Mouse (Mus musculus) embryonic facial prominence, embryonic 15.5 days (tissue): ENCODE measurements around the gene Fbxl18. TPM values are rescaled to one million over a fixed set of nuclear protein-coding genes. Genes with fewer than 3 reads are reported as not detected.

Experiments
- ATAC-seq: fragments of 200-750 bp; cut with Nextera tagmentation; 2 replicates; pipeline ENCODE4 v1.8.0; 2017; ENCODE audit warnings: low read depth, moderate TSS enrichment; ENCODE audit not compliant: insufficient number of reproducible peaks, low FRiP score, low TSS enrichment
- H3K27ac ChIP-seq: fragments of 300-500 bp; sonication (generic); replicated peaks from 2 replicates; pipeline ENCODE4 v1.5.1; 2015; ENCODE audit warnings: mild to moderate bottlenecking, inconsistent platforms
- H3K27me3 ChIP-seq: fragments of 300-500 bp; sonication (generic); 2 replicates; pipeline ENCODE4 v1.6.1; 2015; ENCODE audit warnings: inconsistent platforms
- H3K36me3 ChIP-seq: fragments of 300-500 bp; sonication (generic); 2 replicates; pipeline ENCODE4 v1.6.1; 2015; ENCODE audit warnings: mild to moderate bottlenecking, inconsistent platforms
- H3K4me1 ChIP-seq: fragments of 300-500 bp; sonication (generic); 2 replicates; pipeline ENCODE4 v1.6.1; 2015; ENCODE audit warnings: inconsistent platforms
- H3K4me2 ChIP-seq: fragments of 300-500 bp; sonication (generic); replicated peaks from 2 replicates; pipeline ENCODE4 v1.6.1; 2015; ENCODE audit warnings: mild to moderate bottlenecking, inconsistent platforms
- H3K4me3 ChIP-seq: fragments of 300-500 bp; sonication (generic); replicated peaks from 2 replicates; pipeline ENCODE4 v1.5.1; 2015; ENCODE audit warnings: mild to moderate bottlenecking, inconsistent platforms
- H3K9ac ChIP-seq: fragments of 300-500 bp; sonication (generic); 2 replicates; pipeline ENCODE4 v1.6.1; 2015; ENCODE audit warnings: inconsistent platforms
- H3K9me3 ChIP-seq: fragments of 300-500 bp; sonication (generic); replicated peaks from 2 replicates; pipeline ENCODE4 v1.6.1; 2016; ENCODE audit warnings: inconsistent platforms
- WGBS: fragments of 180-500 bp; shearing (Covaris S2); methylation state at CpG from one replicate; pipeline ENCODE4 v1.1.7; 2015; 5-methylcytosine and 5-hydroxymethylcytosine counted together
- polyA plus RNA-seq: library from polyadenylated mRNA; unstranded; fragments of >200 nt; fragmentation: Nextera tagmentation; extraction: Ambion mirVana; gene quantifications from 2 replicates; pipeline ENCODE4 v1.2.1, GENCODE M21; 2015

Fbxl18 gene
- polyA plus RNA-seq, 1 experiment from 2014 or later = 11.7 TPM

DNA sequence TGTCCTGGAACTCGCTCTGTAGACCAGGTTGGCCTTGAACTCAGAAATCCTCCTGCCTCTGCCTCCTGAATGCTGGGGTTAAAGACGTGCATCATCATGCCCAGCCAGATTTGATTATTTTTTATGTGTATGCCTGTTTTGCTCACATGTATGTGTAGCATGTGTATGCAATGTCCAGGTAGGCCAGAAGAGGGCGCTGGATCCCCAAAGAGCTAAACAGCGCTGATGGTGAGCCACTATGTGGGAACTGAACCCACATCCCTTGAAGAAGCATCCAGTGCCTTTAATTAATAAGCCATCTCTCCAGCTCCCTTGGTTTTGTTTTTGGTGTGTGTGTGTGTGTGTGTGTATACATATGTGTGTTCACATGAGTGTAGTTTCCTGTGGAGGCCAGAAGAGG lies 38.8 kb downstream of the Fbxl18 start:
- WGBS = 81% methylated on average over 4 of the region's 4 CpGs

GRCm38 (mm10) chr5:142854877-142855276 lies 40.3 kb downstream of the Fbxl18 start:
- H3K9me3 ChIP-seq = no peaks in the 10 kb centered on the region
- no peak overlapping the region for H3K9ac ChIP-seq
- peaks cover 6% of the 10 kb centered on the region for H3K4me1 ChIP-seq
- no peaks in the 10 kb centered on the region for H3K27me3 ChIP-seq
- H3K36me3 ChIP-seq = no peaks in the 10 kb centered on the region
- no peak overlapping the region for H3K4me2 ChIP-seq
- no peak overlapping the region for H3K27ac ChIP-seq
- no peak overlapping the region for H3K4me3 ChIP-seq
- ATAC-seq = no peak
- WGBS = 75% methylated on average over 10 of the region's 10 CpGs

More for the DNA sequence above, 38.8 kb downstream of the Fbxl18 start:
- H3K4me3 ChIP-seq = no peak overlapping the region
- no peak overlapping the region for H3K4me2 ChIP-seq
- no peak overlapping the region for H3K9ac ChIP-seq
- H3K27ac ChIP-seq = no peak overlapping the region
- no peak for ATAC-seq
- peaks cover 5% of the 10 kb centered on the region for H3K4me1 ChIP-seq
- no peaks in the 10 kb centered on the region for H3K36me3 ChIP-seq
- H3K27me3 ChIP-seq = no peaks in the 10 kb centered on the region
- H3K9me3 ChIP-seq = no peaks in the 10 kb centered on the region

DNA sequence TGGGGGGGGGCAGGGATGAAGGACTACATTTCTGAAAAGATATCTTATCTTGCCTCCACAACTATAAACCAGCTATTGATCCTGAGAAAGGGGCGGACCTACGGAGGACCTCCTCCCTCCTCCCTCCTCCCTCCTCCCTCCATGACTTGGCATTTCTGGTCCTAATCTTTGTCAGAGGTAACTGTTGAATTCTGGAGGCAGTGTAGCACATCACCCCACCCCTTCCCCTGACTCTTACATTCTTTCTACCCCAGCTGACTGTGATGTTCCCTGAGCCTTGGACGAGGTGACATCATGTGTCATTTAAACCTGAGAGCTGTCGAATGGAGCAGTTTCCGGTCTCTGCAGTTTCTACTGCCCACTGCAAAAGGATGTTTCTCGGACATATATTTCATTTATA lies 41.6 kb downstream of the Fbxl18 start:
- H3K4me1 ChIP-seq = peaks cover 6% of the 10 kb centered on the region
- H3K9me3 ChIP-seq = no peaks in the 10 kb centered on the region
- H3K4me2 ChIP-seq = no peak overlapping the region
- 72% methylated on average over 6 of the region's 6 CpGs for WGBS
- no peak overlapping the region for H3K4me3 ChIP-seq
- H3K36me3 ChIP-seq = no peaks in the 10 kb centered on the region
- H3K27me3 ChIP-seq = no peaks in the 10 kb centered on the region
- H3K27ac ChIP-seq = no peak overlapping the region
- no peak overlapping the region for H3K9ac ChIP-seq
- ATAC-seq = no peak

- peaks cover 6% of the 10 kb centered on the region for H3K4me1 ChIP-seq
- H3K9me3 ChIP-seq = no peaks in the 10 kb centered on the region
- H3K4me3 ChIP-seq = no peak overlapping the region
- H3K4me2 ChIP-seq = no peak overlapping the region
- H3K9ac ChIP-seq = no peak overlapping the region
- ATAC-seq = no peak
- 52% methylated on average over 5 of the region's 5 CpGs for WGBS
- H3K36me3 ChIP-seq = no peaks in the 10 kb centered on the region
- H3K27ac ChIP-seq = no peak overlapping the region
- H3K27me3 ChIP-seq = no peaks in the 10 kb centered on the region
These were observed 43.6 kb downstream of the Fbxl18 start for GRCm38 (mm10) chr5:142851681-142852049.

DNA sequence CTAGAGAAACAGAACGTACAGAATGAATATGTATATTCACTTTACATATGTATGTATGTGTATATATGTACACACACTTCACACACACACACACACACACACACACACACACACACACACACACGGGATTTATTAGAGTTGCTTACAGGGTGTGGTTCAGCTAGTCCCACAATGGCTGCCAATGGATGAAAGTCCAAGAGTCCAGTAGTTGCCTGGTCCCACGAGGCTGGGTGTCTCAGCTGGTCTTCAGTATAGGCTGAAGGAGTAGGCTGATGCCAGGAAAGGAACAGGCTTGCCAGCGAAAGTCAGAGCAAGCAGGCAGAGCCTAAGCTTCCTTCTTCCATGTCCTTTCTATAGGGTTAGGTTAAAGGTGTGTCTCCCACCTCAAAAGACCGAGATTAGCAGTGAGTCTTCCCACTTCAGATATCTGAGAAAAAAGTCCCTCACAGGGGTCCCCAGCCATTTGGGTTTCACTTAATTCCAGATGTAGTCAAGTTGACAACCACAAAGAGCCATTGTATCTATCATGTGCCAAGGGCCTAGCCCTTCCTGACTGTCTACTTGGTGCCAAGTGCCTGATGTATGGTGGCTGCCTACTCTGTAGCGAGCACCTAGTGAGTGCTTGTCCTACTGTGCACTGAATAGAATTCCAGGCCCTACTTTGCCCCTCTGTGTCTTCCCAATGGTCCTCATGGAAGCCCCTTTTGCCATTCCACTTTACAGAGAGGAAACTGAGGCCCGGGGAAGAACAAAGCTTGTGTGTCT lies 44.1 kb downstream of the Fbxl18 start:
- H3K27ac ChIP-seq = no peak overlapping the region
- H3K4me3 ChIP-seq = no peak overlapping the region
- H3K36me3 ChIP-seq = no peaks in the 10 kb centered on the region
- H3K27me3 ChIP-seq = no peaks in the 10 kb centered on the region
- 70% methylated on average over 7 of the region's 7 CpGs for WGBS
- no peaks in the 10 kb centered on the region for H3K9me3 ChIP-seq
- H3K4me2 ChIP-seq = no peak overlapping the region
- no peak overlapping the region for H3K9ac ChIP-seq
- no peak for ATAC-seq
- H3K4me1 ChIP-seq = peaks cover 6% of the 10 kb centered on the region

- H3K27me3 ChIP-seq = no peaks in the 10 kb centered on the region
- H3K4me2 ChIP-seq = no peak overlapping the region
- no peaks in the 10 kb centered on the region for H3K9me3 ChIP-seq
- no peaks in the 10 kb centered on the region for H3K36me3 ChIP-seq
- 76% methylated on average over 9 of the region's 9 CpGs for WGBS
- no peak overlapping the region for H3K9ac ChIP-seq
- H3K4me3 ChIP-seq = no peak overlapping the region
- ATAC-seq = no peak
- peaks cover 6% of the 10 kb centered on the region for H3K4me1 ChIP-seq
- no peak overlapping the region for H3K27ac ChIP-seq
These were observed 44.7 kb downstream of the Fbxl18 start for GRCm38 (mm10) chr5:142850476-142850875.

- H3K4me3 ChIP-seq = no peak overlapping the region
- no peak for ATAC-seq
- H3K9me3 ChIP-seq = no peaks in the 10 kb centered on the region
- WGBS = 94% methylated on average over 7 of the region's 7 CpGs
- no peak overlapping the region for H3K27ac ChIP-seq
- H3K36me3 ChIP-seq = no peaks in the 10 kb centered on the region
- H3K9ac ChIP-seq = no peak overlapping the region
- no peaks in the 10 kb centered on the region for H3K27me3 ChIP-seq
- no peak overlapping the region for H3K4me2 ChIP-seq
- H3K4me1 ChIP-seq = peaks cover 6% of the 10 kb centered on the region
These were observed 46.3 kb downstream of the Fbxl18 start for GRCm38 (mm10) chr5:142848911-142849310.

DNA sequence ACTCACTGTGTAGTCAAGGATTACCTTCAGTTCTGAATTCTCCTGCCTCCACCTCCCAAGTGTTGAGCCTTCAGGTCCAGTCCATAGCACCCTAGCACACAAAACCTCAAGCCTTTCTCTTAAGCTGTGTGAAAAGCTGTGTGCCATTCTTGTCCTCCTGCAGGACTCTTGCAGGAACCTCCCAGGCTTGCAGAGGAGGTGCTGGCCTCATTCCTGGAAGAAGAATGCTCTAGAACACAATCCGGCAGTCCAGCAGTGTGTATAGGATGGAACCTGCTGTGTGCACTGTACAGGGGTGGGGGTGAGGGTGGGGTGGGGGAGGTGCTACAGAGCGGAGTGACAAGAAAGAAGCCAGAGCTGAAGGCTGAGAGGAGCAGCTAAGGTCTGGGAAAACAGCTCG lies 47.1 kb downstream of the Fbxl18 start:
- Histone ChIP-seq H3K27me3 (no peaks in the 10 kb centered on the region), H3K27ac (no peak overlapping the region), H3K36me3 (no peaks in the 10 kb centered on the region), H3K4me3 (no peak overlapping the region), H3K9ac (no peak overlapping the region), H3K4me1 (peaks cover 6% of the 10 kb centered on the region), H3K9me3 (no peaks in the 10 kb centered on the region), H3K4me2 (no peak overlapping the region)
- 51% methylated on average over 3 of the region's 3 CpGs for WGBS
- ATAC-seq = no peak

GRCm38 (mm10) chr5:142844467-142844866 lies 50.8 kb downstream of the Fbxl18 start:
- 56% methylated on average over 8 of the region's 8 CpGs for WGBS
- no peaks in the 10 kb centered on the region for H3K27me3 ChIP-seq
- H3K4me3 ChIP-seq = no peak overlapping the region
- no peak for ATAC-seq
- H3K4me1 ChIP-seq = peaks cover 16% of the 10 kb centered on the region; the same call in 1 of the 2 replicates
- no peak overlapping the region for H3K9ac ChIP-seq
- H3K4me2 ChIP-seq = no peak overlapping the region
- no peaks in the 10 kb centered on the region for H3K36me3 ChIP-seq
- no peak overlapping the region for H3K27ac ChIP-seq
- no peaks in the 10 kb centered on the region for H3K9me3 ChIP-seq

- Histone ChIP-seq H3K4me1 (peaks cover 16% of the 10 kb centered on the region; the same call in 1 of the 2 replicates), H3K27ac (no peak overlapping the region), H3K27me3 (no peaks in the 10 kb centered on the region), H3K9ac (no peak overlapping the region), H3K9me3 (no peaks in the 10 kb centered on the region), H3K36me3 (no peaks in the 10 kb centered on the region), H3K4me2 (no peak overlapping the region), H3K4me3 (no peak overlapping the region)
- 20% methylated on average over 7 of the region's 7 CpGs for WGBS
- ATAC-seq = no peak; the same call in 1 of the 2 replicates
These were observed 53.0 kb downstream of the Fbxl18 start for GRCm38 (mm10) chr5:142842137-142842642.

DNA sequence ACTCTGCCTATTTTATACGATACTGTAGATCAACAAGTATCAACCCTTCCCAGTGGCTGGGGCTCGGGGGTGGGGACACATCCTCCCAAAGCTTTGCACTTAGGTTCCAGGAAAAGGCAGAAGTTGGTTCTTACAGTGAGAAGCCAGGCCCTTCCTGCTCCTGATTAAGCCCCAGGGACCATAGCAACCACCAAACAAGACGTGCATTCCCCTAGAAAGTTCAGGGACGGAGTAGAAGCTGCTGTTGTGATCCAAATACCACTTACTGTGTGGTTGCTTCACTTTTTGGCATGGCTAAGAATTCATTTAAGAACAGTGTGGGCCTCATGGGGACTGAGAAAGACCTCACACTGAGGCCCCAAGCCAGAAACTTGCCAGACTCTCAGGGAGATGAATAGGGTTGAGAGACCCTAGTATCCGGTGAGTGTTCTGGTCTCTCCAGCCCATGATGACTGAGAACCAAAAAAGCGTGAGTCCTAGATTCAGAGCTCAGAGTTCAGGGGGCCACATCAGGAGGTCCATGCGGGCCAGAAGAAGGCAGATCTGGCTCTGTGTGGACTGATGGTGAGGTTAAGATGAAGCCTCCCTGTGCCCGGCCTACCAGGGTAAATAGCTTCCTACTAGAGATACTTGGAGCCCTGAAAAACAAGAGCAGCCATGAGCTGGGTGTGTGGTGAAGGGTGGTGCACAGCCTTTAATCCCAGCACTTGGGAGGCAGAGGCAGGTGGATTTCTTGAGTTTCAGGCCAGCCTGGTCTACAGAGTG lies 53.7 kb downstream of the Fbxl18 start:
- H3K27me3 ChIP-seq = no peaks in the 10 kb centered on the region
- H3K4me1 ChIP-seq = peaks cover 16% of the 10 kb centered on the region; the same call in 1 of the 2 replicates
- no peak for ATAC-seq
- H3K9ac ChIP-seq = no peak overlapping the region
- H3K27ac ChIP-seq = peak overlapping the region; percentile 58; the same call in 1 of the 2 replicates
- H3K9me3 ChIP-seq = no peaks in the 10 kb centered on the region
- no peaks in the 10 kb centered on the region for H3K36me3 ChIP-seq
- H3K4me2 ChIP-seq = no peak overlapping the region
- 58% methylated on average over 8 of the region's 8 CpGs for WGBS
- H3K4me3 ChIP-seq = no peak overlapping the region
